Mouse (Mus musculus): Measurements from ENCODE around the gene Olfr373. TPM values are rescaled to one million over a fixed set of nuclear protein-coding genes. Genes with fewer than 3 reads are reported as not detected.
A peak's percentile ranks its signal among the peaks of the same experiment; 100 is the strongest.
"Not testable (repeated sequence)": the region's sequence is repeated elsewhere in the genome, so short reads cannot be mapped to it uniquely, and the experiment has no call there.

The Olfr373 gene
- not detected in 2 replicates for total RNA-seq (2021)
- long read RNA-seq = 0 reads

DNA sequence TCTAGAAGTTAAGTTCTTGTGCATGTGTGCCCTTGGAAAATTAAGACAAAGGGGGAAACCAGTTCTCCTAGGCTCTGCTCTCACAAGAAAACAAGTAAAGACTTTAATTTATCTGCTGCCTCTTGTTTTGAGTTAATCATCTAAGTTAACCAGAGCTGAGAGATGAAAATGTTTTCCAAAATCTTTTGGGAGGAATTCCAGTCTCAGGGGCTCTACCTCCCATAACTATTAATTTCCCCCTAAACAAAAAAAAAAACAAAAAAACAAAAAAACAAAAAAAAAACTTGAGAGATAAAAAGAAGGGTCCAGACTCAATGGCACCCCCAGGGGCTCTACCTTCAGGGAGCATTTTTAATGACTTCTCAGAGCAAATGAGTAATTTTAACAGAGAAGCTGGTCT lies at the start of gene Olfr373:
Olfr373 (plus strand) TSS at position 301 of the 400 bp plus-strand sequence.
- not testable (repeated sequence) for DNase-seq

DNA sequence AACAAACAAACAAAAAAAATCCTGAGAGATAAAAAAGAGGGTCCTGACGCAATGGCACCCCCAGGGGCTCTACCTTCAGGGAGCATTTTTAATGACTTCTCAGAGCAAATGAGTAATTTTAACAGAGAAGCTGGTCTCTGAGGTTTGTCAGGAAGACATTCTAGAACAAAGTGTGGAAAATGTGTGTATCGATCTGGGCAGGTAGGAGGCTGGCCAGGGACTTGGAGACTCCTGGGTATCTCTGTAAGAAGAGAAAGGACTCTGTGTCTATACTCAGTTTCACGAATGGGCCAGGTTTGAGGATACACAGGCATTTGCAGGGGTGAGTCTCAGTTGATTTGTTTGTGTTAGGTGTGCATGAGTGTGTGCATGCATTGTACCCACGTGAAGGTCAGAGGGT lies 42.1 kb upstream of the Olfr373 start, which contains the start of gene Olfr372:
Olfr372 (plus strand) TSS at position 301 of the 400 bp plus-strand sequence.
- not testable (repeated sequence) for DNase-seq

DNA sequence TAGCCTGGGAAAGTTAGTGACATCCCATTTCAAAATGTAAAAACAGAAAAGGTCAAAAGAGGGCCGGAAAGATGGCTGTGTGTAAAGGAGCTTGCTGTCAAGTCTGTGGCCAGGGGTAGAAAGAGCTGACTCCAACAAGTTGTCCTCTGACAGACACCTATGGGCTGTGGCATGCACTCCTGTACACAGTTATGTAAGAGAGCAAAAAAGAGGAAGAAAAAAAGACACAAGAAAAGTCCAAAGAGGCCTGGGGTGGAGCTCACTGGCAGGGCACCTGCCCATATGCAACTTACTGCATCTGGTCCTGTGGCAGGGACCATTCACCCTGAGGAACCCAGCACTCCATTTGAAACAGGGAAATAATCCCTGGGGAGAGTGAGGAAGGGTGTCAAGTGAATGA lies 40.5 kb upstream of the Olfr373 start:
- no peak for DNase-seq

DNA sequence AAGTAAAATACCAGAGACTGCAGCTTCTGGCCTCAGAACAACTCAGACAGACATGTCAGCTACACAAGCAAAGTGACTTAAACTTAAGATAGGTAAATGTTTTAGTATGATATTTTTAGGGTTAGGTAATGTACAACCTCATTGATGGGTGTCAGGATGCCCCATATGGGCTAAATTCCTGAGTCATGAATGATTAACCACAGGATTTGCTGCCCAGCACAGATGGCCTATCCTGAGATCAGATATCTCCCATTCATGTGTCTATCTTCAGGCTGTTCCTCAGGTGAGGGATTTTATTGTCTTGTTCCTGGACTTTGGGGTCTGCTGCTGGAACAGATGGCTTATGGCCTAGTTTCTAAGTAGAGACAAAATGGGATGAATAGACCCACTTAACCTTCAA lies 28.3 kb upstream of the Olfr373 start:
- not testable (repeated sequence) for DNase-seq

DNA sequence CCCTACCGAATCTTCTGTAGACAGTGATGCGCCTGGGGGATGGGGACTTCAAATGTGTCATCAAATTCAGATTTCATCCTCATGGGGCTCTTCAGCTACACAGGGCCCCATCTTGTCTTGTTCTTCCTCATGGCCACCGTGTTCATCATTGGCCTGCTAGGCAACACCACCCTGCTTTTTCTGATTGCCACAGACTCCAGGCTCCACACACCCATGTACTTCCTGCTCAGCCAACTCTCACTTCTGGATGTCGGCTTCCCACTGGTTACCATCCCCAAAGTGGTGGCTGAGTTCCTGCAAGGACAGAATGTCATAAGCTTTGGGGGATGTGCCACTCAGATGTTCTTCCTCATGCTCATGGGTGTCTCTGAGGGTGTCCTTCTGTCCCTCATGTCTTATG lies 25.3 kb upstream of the Olfr373 start:
- not testable (repeated sequence) for DNase-seq

DNA sequence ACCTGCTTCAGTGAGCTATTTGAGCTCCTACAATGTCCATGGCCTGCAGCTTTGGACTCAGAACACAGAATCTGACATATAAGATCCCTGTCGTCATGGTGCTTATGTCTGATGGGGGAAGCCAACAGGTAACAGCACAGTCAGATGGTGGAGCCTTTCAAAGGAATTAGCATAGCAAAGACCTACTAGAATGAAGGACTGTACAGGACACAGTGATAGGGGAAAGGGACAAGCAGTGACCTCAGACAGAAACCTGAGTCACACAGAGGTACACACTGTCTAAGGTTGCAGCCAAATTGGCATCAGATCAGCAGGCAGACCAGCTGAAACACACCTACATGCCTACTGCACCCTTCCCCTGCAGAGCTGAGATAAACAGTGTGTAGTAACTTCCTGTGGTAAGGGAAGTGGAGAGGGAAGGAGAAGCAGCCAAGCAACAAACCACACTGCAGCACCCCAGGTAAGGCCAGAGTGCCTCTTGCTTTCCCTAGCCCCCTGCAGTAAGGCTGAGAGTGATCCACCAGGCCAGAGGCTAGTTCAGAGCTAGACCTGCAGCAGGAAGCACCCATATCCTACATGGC lies 16.1 kb upstream of the Olfr373 start:
- not testable (repeated sequence) for DNase-seq

DNA sequence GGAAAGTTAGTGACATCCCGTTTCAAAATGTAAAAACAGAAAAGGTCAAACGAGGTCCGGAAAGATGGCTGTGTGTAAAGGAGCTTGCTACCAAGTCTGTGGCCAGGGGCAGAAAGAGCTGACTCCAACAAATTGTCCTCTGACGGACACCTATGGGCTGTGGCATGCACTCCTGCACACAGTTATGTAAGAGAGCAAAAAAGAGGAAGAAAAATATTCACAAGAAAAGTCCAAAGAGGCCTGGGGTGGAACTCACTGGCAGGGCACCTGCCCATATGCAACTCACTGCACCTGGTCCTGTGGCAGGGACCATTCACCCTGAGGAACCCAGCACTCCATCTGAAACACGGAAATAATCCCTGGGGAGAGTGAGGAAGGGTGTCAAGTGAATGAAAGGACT lies 1.8 kb downstream of the Olfr373 start:
- DNase-seq = no peak

DNA sequence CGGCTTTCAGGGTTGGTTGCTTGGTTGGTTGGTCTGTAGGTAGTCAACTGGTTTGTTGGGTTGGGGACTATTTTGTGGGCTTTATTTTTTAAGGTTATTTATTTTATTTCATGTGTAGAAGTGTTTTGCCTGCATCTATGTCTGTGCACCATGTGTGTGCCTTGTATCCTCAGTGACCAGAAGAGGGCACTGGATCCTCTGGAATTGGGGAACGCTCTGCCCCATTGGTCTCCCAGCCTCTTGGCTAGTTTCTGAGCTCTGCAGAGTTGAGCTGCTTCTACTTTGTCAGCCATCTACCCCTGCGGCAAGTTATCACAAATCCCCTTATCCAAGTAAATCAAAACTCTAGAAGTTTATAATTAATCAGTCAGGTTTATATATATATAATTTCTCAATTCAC lies 4.6 kb downstream of the Olfr373 start:
- not testable (repeated sequence) for DNase-seq

DNA sequence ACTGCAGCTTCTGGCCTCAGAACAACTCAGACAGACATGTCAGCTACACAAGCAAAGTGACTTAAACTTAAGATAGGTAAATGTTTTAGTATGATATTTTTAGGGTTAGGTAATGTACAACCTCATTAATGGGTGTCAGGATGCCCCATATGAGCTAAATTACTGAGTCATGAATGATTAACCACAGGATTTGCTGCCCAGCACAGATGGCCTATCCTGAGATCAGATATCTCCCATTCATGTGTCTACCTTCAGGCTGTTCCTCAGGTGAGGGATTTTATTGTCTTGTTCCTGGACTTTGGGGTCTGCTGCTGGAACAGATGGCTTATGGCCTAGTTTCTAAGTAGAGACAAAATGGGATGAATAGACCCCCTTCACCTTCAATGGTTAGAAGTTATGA lies 13.7 kb downstream of the Olfr373 start:
- DNase-seq = not testable (repeated sequence)

DNA sequence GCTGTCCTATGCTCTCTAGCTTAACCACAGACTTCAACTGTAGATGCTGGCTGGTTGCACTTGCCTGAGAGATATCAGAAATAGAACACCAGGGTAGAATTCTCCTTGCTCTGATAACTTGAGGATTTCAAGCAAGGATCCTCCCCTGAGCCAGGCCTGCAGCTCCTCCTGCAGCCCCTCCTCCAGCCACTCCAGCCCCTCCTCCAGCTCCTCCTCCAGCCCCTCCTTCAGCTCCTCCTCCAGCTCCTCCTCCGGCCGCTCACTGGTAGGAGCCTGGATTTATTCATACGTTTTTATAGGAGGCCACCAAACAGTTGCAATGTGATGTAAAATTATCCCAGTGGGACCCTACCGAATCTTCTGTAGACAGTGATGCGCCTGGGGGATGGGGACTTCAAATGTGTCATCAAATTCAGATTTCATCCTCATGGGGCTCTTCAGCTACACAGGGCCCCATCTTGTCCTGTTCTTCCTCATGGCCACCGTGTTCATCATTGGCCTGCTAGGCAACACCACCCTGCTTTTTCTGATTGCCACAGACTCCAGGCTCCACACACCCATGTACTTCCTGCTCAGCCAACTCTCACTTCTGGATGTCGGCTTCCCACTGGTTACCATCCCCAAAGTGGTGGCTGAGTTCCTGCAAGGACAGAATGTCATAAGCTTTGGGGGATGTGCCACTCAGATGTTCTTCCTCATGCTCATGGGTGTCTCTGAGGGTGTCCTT lies 16.6 kb downstream of the Olfr373 start:
- peak; percentile 23 for DNase-seq

DNA sequence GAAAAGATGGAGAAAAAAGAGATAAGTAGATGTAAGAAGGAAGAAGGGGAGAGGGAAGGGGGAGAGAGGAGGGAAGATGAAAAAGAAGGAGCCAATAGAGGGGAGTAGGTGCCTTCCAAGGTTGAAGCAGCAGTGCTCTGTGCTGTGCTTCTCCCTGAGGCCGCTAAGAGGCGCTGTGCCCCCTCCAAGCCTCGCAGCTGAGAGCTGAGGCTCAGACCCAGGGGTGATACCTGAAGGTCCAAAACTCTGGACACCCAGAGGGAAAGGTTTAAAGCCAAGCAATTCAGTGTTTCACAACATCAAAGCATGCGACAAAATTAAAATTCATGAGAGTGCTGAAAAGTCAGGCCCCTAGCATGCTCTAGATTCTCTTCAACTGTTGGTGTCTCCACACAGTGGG lies 22.2 kb downstream of the Olfr373 start:
- DNase-seq = peak; percentile 9

DNA sequence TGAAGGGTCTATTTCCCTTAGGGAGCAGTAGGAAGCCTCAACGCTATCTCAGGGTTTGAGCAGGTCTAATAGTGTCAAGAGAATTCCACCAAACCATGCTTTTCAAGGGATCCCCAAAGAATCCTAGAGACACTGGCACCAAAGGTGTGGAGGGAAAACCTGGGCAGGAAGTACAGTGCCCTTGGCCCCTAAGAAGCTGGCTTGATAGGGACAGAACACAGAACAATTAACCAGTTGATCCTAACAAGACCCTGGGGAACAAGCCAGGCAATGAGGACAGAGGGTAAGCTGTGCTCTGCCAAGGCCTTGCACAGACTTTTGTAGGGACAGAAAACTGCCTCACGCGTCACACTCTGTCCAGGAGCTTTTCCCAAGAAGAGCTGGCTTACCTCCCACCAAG lies 23.8 kb downstream of the Olfr373 start, which contains the start of gene Olfr374:
Olfr374 (plus strand) TSS at position 301 of the 400 bp plus-strand sequence.
- no peak for DNase-seq

DNA sequence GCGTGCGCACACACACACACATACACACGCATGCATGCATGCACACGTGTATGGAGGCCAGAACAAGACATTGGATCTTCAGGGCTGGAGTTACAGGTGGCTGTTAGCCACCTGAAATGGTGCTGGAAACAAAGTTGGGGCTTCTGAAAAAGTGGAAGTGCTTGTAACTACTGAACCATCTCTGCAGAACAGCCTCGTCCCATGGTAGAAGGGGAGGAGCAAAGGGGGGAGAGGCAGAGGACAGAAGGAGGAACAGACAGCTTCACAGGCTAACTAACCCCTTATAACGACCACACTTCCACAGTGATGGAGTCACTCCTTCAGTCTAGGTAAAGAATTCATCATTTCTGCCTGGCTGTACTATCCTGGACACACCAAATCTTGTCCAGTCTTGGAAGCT lies 27.9 kb downstream of the Olfr373 start:
- DNase-seq = no peak

DNA sequence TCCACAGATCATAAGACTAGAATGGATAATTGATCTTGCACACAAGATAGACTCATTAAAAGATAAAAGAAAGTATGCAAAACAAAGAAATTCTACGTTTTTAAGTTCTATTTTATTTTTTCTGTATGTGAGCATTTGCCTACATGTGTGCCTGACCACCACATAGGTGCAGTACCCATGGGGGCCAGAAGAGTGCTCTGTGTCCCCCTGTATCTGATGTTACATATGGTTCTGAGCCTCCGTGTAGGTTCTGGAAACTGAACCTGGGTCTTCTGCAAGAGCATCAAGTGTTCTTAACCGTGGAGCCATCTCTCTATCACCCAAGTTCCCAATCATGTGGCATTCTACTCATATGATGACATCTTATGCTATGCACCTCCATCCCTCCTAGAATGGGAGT lies 29.5 kb downstream of the Olfr373 start:
- no peak for DNase-seq

DNA sequence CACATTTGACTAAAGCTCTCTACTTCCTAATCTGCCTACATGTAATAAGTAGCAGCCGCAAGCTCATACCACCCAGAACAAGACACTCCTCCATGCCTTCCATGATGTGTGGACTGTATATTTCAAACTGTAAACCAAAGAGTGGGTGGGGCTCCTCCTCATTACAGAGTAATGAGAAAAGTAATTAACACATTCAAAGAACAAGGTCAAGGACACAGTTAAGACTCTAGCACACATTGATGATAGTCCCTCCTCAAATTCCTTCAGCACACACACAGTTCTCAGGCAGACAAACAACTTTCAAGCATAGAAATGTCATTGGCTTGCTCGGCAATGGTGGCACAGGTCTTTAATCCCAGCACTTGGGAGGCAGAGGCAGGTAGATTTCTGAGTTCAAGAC lies 32.2 kb downstream of the Olfr373 start:
- no peak for DNase-seq

DNA sequence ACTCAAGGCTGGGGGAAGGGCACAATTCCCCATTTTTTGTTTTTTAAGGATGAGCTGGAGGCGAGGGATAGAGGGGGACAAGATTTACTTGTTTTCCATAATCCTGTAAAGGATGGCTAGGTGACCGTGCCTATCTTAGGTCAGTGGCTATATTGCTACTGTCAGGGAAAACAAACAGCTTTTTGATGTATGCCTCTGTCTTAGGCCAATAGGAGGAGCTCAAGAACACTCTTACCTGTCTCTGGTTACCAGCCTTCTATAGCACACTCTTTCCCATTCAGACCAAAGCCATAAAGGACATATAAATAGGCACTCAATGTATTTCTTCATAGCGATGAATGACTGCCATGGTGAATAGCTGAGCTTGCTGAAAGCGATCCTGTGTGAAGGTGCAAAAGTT lies 35.6 kb downstream of the Olfr373 start:
- DNase-seq = no peak

DNA sequence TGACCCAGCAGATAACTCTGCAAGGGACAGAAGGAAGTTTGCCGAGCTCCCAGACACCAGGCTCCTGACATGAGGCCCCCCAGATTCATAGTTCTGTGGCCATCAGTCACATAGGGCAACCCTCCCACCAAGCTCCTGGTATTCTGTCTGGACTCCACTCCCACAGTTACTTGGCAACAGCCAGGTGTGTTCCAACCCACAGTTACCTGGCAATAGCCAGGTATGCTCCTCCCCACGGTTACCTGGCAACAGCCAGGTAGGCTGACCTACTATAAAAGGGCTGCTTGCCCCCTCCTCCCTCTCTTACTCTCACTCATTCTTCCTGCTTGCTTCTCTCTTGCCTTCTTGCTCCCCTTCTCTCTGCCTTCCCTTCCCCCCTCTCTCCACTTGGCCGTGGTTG lies 38.5 kb downstream of the Olfr373 start:
- not testable (repeated sequence) for DNase-seq

DNA sequence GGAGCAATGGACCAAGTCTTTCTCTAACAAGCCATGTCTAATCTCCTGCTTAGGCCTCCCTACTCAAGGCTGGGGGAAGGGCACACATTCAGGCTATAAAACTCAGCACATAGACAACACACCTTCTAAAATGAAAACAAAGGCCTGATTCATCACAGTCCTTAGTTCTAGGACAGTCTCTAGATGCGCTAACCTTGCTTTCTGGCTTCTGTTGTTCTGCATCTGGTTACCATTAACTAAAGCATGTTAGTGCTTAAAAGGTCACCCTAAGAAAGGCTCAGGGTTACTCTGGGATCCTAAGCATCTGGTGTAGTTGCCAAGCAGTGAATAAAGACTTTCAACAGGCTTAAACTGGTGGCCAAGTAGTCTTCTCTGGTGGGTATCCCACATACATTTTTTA lies 39.0 kb downstream of the Olfr373 start:
- no peak for DNase-seq

DNA sequence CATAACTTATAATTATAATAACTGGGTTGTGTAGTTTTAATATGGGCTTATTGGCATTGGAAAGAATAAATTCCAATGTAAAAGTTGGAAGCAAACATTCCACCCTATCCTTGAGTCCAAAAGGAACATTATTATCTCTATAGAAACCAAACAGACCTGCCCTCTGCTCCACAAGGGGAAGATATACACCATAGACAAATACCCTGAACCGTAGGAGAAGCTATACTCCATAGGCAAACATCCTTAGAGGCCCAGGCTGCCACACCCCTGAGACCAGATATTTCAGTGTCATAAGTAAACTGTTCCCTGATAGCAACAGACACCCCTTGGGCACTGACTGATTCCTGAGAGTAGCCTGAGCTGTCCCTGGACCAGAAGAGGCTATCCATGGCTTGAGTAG lies 44.9 kb downstream of the Olfr373 start:
- DNase-seq = no peak

DNA sequence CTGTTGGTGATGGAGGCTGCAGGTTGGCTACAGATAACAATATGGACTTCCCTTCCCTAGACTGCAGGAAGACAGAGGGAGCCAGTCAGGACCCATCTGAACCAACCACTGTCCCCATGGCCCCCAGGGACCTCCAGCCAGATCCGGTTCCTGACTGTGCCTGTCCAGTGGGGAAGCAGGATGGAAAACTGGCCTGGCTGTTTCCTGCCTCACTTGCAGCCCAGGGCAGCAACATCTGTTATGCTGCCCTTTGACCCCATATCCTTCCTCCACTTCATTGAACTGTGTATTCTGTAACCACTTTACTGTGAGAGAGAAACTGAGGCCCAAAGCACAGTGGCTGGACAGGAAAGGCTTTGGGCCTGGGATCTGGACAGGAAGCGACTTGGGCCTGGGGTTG lies 48.3 kb downstream of the Olfr373 start:
- DNase-seq = peak; percentile 48

DNA sequence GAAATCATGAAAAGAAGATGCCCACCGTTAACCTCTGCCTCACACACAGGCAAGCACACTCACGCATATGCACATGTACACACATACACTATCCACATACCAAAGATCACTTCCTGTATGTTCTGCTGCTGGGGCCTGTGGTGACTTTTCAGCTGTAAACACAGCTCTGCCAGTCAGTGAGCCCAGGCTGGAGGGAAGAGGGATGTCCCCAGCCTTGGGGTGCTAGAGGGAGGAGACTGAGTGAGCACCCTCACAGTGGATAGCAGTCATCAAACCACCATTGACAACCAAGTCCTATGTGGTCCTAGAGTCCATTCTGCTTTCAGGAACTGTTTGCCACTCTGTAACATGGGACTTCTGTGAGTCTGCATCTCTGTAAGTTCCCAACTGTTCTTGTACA lies 48.9 kb downstream of the Olfr373 start:
- DNase-seq = no peak

DNA sequence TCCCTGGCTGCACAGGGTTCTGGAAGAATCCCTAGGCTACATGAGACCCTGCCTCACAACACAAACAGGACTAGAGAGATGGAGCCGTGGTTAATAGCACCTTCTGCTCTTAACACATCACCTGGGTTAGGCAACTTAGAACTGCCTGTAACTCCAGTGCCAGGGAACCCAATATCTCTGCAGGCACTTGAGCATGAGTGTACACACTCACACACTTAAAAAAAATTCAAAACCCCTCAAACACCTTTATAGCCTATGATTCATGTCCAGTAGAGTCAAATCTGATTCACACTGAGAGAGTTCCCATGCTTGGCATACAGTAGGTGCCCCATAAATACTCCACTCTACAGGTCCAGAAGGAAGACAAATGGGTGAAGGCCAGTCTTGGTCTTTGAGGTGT lies 49.4 kb downstream of the Olfr373 start:
- DNase-seq = no peak

DNA sequence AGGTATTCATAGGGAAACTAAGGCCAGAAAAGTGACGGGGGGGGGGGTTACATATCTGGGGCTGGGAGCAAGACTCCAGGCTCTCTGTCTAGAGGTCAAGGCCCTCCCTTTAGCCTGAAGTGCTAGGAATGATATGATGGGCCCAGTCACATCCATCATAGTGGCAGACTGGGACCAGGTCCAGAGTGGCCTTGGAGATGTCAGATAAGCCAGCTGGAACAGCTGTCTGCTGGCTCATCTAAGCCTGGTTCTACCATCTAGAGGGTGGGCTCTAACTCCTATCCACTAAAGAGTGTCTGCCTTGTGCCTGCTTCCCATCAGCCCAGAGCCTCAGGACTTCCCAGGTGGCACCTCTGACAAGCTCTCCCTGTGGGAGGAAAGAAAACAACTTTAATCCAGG lies 49.9 kb downstream of the Olfr373 start:
- DNase-seq = peak; percentile 70

DNA sequence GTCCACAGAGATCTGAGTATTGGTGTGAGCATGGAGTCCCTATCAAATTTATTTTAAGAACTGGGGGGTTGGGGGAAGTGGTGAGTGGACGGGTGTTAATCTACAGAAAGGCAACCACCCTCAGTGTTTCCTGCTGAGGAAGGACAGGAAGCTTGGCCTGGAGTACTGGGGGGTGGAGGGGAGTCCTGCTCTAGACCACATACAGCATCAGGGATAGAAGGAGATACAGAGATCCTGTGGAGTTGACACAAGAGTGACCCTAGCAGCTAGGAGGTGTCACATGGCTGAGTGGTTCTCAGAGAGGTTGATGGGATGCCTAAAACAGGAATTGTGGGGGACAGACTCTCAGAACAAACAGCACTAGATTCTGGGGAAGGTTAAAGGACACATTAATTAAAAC lies 50.5 kb downstream of the Olfr373 start:
- no peak for DNase-seq
